Mouse (Mus musculus) forebrain, embryonic 11.5 days (tissue): ENCODE results near the gene 1700025G04Rik. TPM values are rescaled to one million over a fixed set of nuclear protein-coding genes. Genes with fewer than 3 reads are reported as not detected.

Experiments
- ATAC-seq: fragments of 200-750 bp; cut with Nextera tagmentation; replicated peaks from 2 replicates; pipeline ENCODE4 v1.8.0; 2017; ENCODE audit warnings: moderate TSS enrichment; ENCODE audit not compliant: low FRiP score
- DNase-seq: peaks from one replicate; pipeline ENCODE4 v3.0.0-alpha.2; 2017; ENCODE audit warnings: low spot score
- H3K27ac ChIP-seq: fragments of 300-500 bp; sonication (generic); 2 replicates; pipeline ENCODE4 v1.5.1; 2014; ENCODE audit warnings: low read depth, low read length
- H3K27me3 ChIP-seq: fragments of 300-500 bp; sonication (generic); 2 replicates; pipeline ENCODE4 v1.6.1; 2014; ENCODE audit warnings: mild to moderate bottlenecking, low read length, mixed read lengths; ENCODE audit not compliant: control insufficient read depth, insufficient read depth
- H3K36me3 ChIP-seq: fragments of 300-500 bp; sonication (generic); 2 replicates; pipeline ENCODE4 v1.6.1; 2014; ENCODE audit warnings: mild to moderate bottlenecking, low read length, moderate library complexity, mixed read lengths; ENCODE audit not compliant: control insufficient read depth, insufficient read depth
- H3K4me1 ChIP-seq: fragments of 300-500 bp; sonication (generic); replicated peaks from 2 replicates; pipeline ENCODE4 v1.6.1; 2014; ENCODE audit warnings: low read length, mixed read lengths; ENCODE audit not compliant: control insufficient read depth, insufficient read depth
- H3K4me2 ChIP-seq: fragments of 300-500 bp; sonication (generic); 2 replicates; pipeline ENCODE4 v1.6.1; 2014; ENCODE audit warnings: low read depth, mild to moderate bottlenecking, low read length, moderate library complexity, mixed read lengths; ENCODE audit not compliant: severe bottlenecking
- H3K4me3 ChIP-seq: fragments of 300-500 bp; sonication (generic); 2 replicates; pipeline ENCODE4 v1.5.1; 2014; ENCODE audit warnings: low read depth, low read length
- H3K9ac ChIP-seq: fragments of 300-500 bp; sonication (generic); 2 replicates; pipeline ENCODE4 v1.6.1; 2014; ENCODE audit warnings: low read length
- H3K9me3 ChIP-seq: fragments of 300-500 bp; sonication (generic); 2 replicates; pipeline ENCODE4 v1.6.1; 2016; ENCODE audit warnings: low read length, mixed read lengths; ENCODE audit not compliant: control insufficient read depth
- WGBS: fragments of 180-500 bp; shearing (Covaris S2); extraction: QIAGEN DNeasy Blood & Tissue Kit; methylation state at CpG from one replicate; pipeline ENCODE4 v1.1.7; 2014; 5-methylcytosine and 5-hydroxymethylcytosine counted together
- polyA plus RNA-seq: library from polyadenylated mRNA; unstranded; fragments of >200 nt; fragmentation: Nextera tagmentation; extraction: Ambion mirVana; gene quantifications from 2 replicates; pipeline ENCODE4 v1.2.1, GENCODE M21; 2014

1700025G04Rik gene
- polyA plus RNA-seq, 1 experiment from 2014 or later = 25.6 TPM

GRCm38 (mm10) chr1:152067919-152068318 is 22.0 kb downstream of the 1700025G04Rik start:
- H3K36me3 ChIP-seq = no peaks in the 10 kb centered on the region; the same call in 1 of the 2 replicates
- H3K27me3 ChIP-seq = no peaks in the 10 kb centered on the region
- DNase-seq = no peak
- H3K9ac ChIP-seq = no peak overlapping the region
- H3K4me2 ChIP-seq = no peak overlapping the region
- H3K27ac ChIP-seq = no peak overlapping the region
- H3K9me3 ChIP-seq = no peaks in the 10 kb centered on the region
- no peak overlapping the region for H3K4me3 ChIP-seq
- no peak for ATAC-seq
- H3K4me1 ChIP-seq = no peaks in the 10 kb centered on the region

GRCm38 (mm10) chr1:152065527-152065926 is 24.4 kb downstream of the 1700025G04Rik start:
- DNase-seq = no peak
- H3K9ac ChIP-seq = no peak overlapping the region
- ATAC-seq = no peak
- no peak overlapping the region for H3K4me2 ChIP-seq
- no peaks in the 10 kb centered on the region; the same call in 1 of the 2 replicates for H3K36me3 ChIP-seq
- H3K9me3 ChIP-seq = no peaks in the 10 kb centered on the region
- H3K4me3 ChIP-seq = no peak overlapping the region
- no peaks in the 10 kb centered on the region for H3K27me3 ChIP-seq
- H3K27ac ChIP-seq = no peak overlapping the region
- no peaks in the 10 kb centered on the region for H3K4me1 ChIP-seq
- WGBS = 94% methylated on average over 7 of the region's 7 CpGs

DNA sequence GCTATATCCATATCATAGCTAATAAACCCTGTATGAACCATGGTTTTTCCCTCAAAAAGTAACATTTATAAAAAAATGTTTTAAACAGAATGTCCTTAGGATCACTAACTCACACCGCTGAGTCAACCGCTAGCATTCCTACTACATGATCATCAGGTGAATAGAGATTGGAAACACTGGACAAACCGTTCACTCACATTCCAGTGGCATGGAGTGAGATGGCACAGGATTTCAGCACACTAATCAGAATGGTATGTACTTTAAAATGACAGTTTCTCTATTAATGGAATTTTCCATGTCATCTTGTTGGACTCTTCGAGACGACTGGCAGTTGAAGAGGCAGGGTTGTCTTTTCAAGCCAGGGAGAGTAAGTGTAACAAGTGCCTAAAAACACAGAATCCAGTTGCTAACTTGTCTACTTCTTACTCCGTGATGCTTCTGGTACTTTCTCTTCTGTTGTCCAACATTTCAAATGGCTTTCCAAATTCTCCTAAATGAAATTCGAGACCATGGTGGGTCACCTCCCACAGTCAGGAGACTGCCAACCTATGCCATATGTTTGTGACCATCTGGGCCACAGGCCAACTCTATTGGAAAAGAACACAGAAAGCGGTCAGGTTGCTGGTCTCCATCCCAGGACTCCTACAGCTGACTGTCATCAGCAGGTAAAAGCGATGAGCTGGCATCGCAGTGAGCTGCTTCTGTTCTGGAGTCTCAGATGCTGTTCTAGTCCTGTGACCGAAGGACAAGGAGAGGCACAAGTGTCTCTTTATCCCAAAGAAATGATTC is 26.4 kb downstream of the 1700025G04Rik start:
- 92% methylated on average over 11 of the region's 11 CpGs for WGBS
- no peak for ATAC-seq

DNA sequence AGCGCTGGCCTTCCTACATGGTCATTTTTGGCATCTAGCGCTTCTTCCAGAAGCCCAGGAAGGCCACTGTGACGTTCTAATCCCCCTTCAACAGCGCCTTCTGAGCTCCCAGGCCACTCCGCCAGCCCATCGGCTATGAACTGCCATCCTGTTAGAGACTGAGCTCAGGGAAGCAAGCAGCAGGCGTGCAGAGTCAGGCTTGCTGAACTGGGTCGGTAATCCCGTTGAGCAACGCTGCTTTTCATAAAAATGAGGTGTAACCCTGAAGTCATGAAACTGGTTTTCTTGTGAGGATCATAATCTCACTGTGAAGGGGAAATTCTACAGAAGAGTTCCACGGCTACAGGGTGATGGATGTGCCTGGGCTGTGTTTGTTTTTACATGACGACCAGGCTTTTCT is 28.2 kb downstream of the 1700025G04Rik start:
- H3K36me3 ChIP-seq = no peaks in the 10 kb centered on the region; the same call in 1 of the 2 replicates
- 87% methylated on average over 12 of the region's 12 CpGs for WGBS

More for the DNA sequence above, 26.4 kb downstream of the 1700025G04Rik start:
- Histone ChIP-seq H3K9me3 (no peaks in the 10 kb centered on the region), H3K4me1 (no peaks in the 10 kb centered on the region), H3K27me3 (no peaks in the 10 kb centered on the region), H3K9ac (no peak overlapping the region), H3K4me2 (no peak overlapping the region), H3K4me3 (no peak overlapping the region), H3K36me3 (no peaks in the 10 kb centered on the region; the same call in 1 of the 2 replicates), H3K27ac (no peak overlapping the region)
- no peak for DNase-seq

DNA sequence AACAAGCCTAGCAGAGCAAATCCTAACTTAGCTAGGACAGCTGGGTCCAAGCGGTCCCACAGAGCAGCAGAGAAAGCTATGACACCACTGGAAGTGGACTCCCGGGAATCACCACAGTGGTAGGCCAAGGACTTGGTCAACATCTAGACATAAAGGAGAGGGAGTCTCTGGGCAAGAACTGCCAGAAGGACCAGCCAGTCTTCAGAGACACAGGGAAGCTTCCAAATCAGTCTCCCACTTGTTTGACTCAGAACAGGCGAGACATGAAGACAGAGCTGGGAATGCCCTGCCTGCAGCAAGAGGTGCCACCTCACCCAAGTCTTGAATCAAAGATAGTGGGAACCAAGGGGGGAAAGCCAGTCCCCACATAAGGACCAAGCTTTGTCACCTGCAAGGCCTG is 29.7 kb downstream of the 1700025G04Rik start:
- no peaks in the 10 kb centered on the region for H3K9me3 ChIP-seq
- WGBS = 83% methylated on average over 3 of the region's 3 CpGs
- ATAC-seq = no peak

More for the DNA sequence above, 28.2 kb downstream of the 1700025G04Rik start:
- Histone ChIP-seq H3K9ac (no peak overlapping the region), H3K4me1 (no peaks in the 10 kb centered on the region), H3K27me3 (no peaks in the 10 kb centered on the region), H3K4me3 (no peak overlapping the region), H3K4me2 (no peak overlapping the region), H3K27ac (no peak overlapping the region), H3K9me3 (no peaks in the 10 kb centered on the region)
- no peak for ATAC-seq
- DNase-seq = no peak

DNA sequence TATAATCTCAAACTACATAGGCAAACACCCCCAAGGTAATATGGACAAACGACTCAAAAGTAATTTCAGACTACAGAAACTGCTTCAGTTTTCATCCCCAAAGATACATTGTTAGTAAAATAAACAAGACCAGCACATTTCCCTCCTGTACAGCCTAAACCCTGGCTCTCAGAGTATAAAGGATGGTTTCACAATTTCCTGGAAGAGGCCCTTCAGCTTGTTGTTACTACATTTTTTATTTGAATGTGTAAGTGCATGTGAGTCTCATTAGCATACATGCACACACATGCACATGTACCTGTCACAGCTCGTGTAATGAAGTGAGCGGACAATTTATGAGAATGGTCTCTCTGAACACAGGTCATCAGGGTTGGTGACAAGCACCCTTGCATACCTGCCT is 31.1 kb downstream of the 1700025G04Rik start:
- Histone ChIP-seq H3K36me3 (no peaks in the 10 kb centered on the region), H3K4me2 (no peak overlapping the region), H3K4me1 (no peaks in the 10 kb centered on the region), H3K27ac (no peak overlapping the region), H3K9ac (no peak overlapping the region), H3K9me3 (no peaks in the 10 kb centered on the region), H3K27me3 (no peaks in the 10 kb centered on the region), H3K4me3 (no peak overlapping the region)
- no peak for ATAC-seq
- no peak for DNase-seq
- WGBS = 95% methylated on average over 3 of the region's 3 CpGs

More for the DNA sequence above, 29.7 kb downstream of the 1700025G04Rik start:
- Histone ChIP-seq H3K27me3 (no peaks in the 10 kb centered on the region), H3K9ac (no peak overlapping the region), H3K4me1 (no peaks in the 10 kb centered on the region), H3K4me2 (no peak overlapping the region), H3K27ac (no peak overlapping the region), H3K4me3 (no peak overlapping the region), H3K36me3 (no peaks in the 10 kb centered on the region; the same call in 1 of the 2 replicates)
- DNase-seq = no peak

DNA sequence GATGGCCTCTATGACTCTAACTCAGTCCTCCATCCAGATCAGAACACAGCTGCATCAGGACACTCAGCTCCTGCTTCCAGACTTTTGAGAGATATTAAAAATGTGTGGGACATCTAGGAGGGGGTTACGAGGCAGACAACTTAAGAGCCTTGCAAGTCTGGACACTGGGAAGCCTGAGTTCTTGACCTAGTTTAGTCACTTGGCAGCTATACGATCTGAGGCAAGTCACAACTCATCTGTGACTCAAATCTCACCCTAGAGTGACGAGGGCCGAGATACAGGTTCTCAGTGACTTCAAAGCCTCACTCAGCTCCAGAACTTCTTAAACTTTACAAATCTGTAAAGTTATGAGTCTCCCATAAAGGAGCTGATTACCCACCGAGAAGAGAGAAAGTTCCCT is 36.8 kb downstream of the 1700025G04Rik start:
- H3K27me3 ChIP-seq = no peaks in the 10 kb centered on the region
- no peaks in the 10 kb centered on the region for H3K36me3 ChIP-seq
- H3K27ac ChIP-seq = no peak overlapping the region
- H3K4me2 ChIP-seq = no peak overlapping the region
- DNase-seq (no peak), ATAC-seq (no peak)
- no peak overlapping the region for H3K9ac ChIP-seq
- H3K4me1 ChIP-seq = no peaks in the 10 kb centered on the region
- H3K9me3 ChIP-seq = no peaks in the 10 kb centered on the region
- 89% methylated on average over 5 of the region's 5 CpGs for WGBS
- H3K4me3 ChIP-seq = no peak overlapping the region

DNA sequence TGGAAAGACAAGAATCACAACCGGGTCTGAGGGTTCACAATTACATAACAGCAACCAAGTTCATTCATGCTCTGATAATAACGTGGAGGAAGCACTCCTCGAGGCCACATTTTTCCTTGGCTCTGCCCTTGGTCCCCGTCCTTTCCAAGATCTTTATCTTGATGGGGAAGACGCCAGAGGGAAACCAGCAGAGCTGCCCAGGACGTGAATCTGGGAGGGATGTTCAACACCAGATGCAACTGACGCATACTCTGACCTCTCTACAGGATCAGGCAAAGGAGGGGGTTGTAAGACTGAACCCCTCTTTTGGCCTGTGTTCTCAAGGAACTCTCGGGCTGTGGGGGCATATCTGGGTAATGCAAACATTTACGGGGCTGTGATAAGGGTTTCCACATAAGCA is 38.1 kb downstream of the 1700025G04Rik start:
- Histone ChIP-seq H3K27ac (no peak overlapping the region), H3K4me3 (no peak overlapping the region), H3K36me3 (no peaks in the 10 kb centered on the region), H3K4me2 (no peak overlapping the region), H3K9me3 (no peaks in the 10 kb centered on the region), H3K9ac (no peak overlapping the region), H3K4me1 (no peaks in the 10 kb centered on the region), H3K27me3 (no peaks in the 10 kb centered on the region)
- DNase-seq (no peak), ATAC-seq (no peak)
- WGBS = 83% methylated on average over 9 of the region's 9 CpGs

- Histone ChIP-seq H3K27ac (no peak overlapping the region), H3K4me3 (no peak overlapping the region), H3K9me3 (no peaks in the 10 kb centered on the region), H3K4me2 (no peak overlapping the region), H3K4me1 (no peaks in the 10 kb centered on the region), H3K9ac (no peak overlapping the region), H3K27me3 (no peaks in the 10 kb centered on the region), H3K36me3 (no peaks in the 10 kb centered on the region)
- WGBS = 85% methylated on average over 7 of the region's 7 CpGs
- DNase-seq = no peak
- no peak for ATAC-seq
Measured at GRCm38 (mm10) chr1:152050037-152050436, 39.9 kb downstream of the 1700025G04Rik start.
